Mouse (Mus musculus) lung, adult 2 months (tissue): Measurements from ENCODE around the gene Map2k3.

Experiments
- CTCF ChIP-seq: fragments of 200-500 bp; IDR thresholded peaks from 2 replicates; pipeline ENCODE4 v1.5.1; 2011; ENCODE audit warnings: mild to moderate bottlenecking, low read length, control low read depth; ENCODE audit not compliant: insufficient read depth
- POLR2A ChIP-seq: fragments of 200-500 bp; IDR thresholded peaks from 2 replicates; pipeline ENCODE4 v1.6.1; 2011; ENCODE audit warnings: low read depth, mild to moderate bottlenecking, control low read depth, low read length, borderline replicate concordance; ENCODE audit errors: extremely low read depth

- TF ChIP-seq POLR2A (no peak), CTCF (0 out of 2 replicates have a peak, but pooled peaks have one; percentile 13)
These were observed 44.9 kb downstream of the Map2k3 start for GRCm38 (mm10) chr11:60976742-60977141.
